Mouse (Mus musculus) stomach, embryonic 16.5 days (tissue): ENCODE data around the gene Gpr87. TPM values are rescaled to one million over a fixed set of nuclear protein-coding genes. Genes with fewer than 3 reads are reported as not detected.

Experiments
- ATAC-seq: fragments of 200-750 bp; cut with Nextera tagmentation; 2 replicates; pipeline ENCODE4 v1.8.0; 2017; ENCODE audit warnings: moderate number of reproducible peaks, moderate TSS enrichment; ENCODE audit not compliant: insufficient read depth, low FRiP score
- H3K27ac ChIP-seq: fragments of 300-500 bp; sonication (generic); 2 replicates; pipeline ENCODE4 v1.5.1; 2014; ENCODE audit warnings: low read length
- H3K27me3 ChIP-seq: fragments of 300-500 bp; sonication (generic); 2 replicates; pipeline ENCODE4 v1.6.1; 2014; ENCODE audit warnings: low read length, control low read depth, mixed read lengths; ENCODE audit not compliant: control insufficient read depth, insufficient read depth
- H3K36me3 ChIP-seq: fragments of 300-500 bp; sonication (generic); 2 replicates; pipeline ENCODE4 v1.6.1; 2014; ENCODE audit warnings: low read length; ENCODE audit not compliant: control insufficient read depth, insufficient read depth
- H3K4me1 ChIP-seq: fragments of 300-500 bp; sonication (generic); 2 replicates; pipeline ENCODE4 v1.6.1; 2014; ENCODE audit warnings: low read length, control low read depth, mixed read lengths; ENCODE audit not compliant: control insufficient read depth, insufficient read depth
- H3K4me2 ChIP-seq: fragments of 300-500 bp; sonication (generic); 2 replicates; pipeline ENCODE4 v1.6.1; 2014; ENCODE audit warnings: low read depth, low read length, mixed read lengths
- H3K4me3 ChIP-seq: fragments of 300-500 bp; sonication (generic); replicated peaks from 2 replicates; pipeline ENCODE4 v1.5.1; 2014; ENCODE audit warnings: mild to moderate bottlenecking, low read length
- H3K9ac ChIP-seq: fragments of 300-500 bp; sonication (generic); 2 replicates; pipeline ENCODE4 v1.6.1; 2014; ENCODE audit warnings: low read length
- H3K9me3 ChIP-seq: fragments of 300-500 bp; sonication (generic); replicated peaks from 2 replicates; pipeline ENCODE4 v1.6.1; 2016; ENCODE audit warnings: low read length, control low read depth; ENCODE audit not compliant: control insufficient read depth
- WGBS: fragments of 180-500 bp; shearing (Covaris S2); extraction: QIAGEN DNeasy Blood & Tissue Kit; methylation state at CpG from one replicate; pipeline ENCODE4 v1.1.7; 2014; 5-methylcytosine and 5-hydroxymethylcytosine counted together
- polyA plus RNA-seq: library from polyadenylated mRNA; unstranded; fragments of >200 nt; fragmentation: Nextera tagmentation; extraction: Ambion mirVana; gene quantifications from 2 replicates; pipeline ENCODE4 v1.2.1, GENCODE M21; 2015

Gpr87 gene
- polyA plus RNA-seq, 1 experiment from 2014 or later, result 18.6 TPM

DNA sequence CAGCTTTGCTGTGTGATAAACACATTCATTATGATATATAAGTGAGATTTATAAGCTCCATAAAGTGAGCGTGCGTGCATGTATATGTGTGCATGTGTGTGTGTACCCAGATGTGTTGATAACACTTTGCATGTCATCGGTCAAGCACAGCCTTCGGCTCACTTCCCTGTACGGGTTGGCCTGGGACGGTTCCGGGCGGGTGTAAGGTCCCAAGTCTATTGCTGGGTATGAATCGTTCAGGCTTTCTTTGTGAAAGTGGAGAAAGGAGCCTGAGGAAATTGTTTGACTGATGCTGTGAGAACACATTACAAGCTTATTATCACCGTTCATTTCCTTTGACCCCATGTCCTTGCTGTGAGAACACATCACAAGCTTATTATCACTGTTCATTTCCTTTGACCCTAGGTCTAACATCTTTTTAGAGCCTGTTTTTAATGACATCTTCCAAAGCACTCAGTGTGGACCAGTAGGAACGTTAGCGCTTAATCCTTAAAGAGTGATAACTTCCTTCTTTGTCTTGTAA, 55.9 kb downstream of the Gpr87 start:
- Histone ChIP-seq H3K9me3 (no peaks in the 10 kb centered on the region), H3K27ac (peak overlapping the region; percentile 23; the same call in 1 of the 2 replicates), H3K27me3 (no peaks in the 10 kb centered on the region), H3K4me1 (no peaks in the 10 kb centered on the region), H3K4me2 (no peak overlapping the region), H3K4me3 (no peak overlapping the region), H3K9ac (no peak overlapping the region), H3K36me3 (no peaks in the 10 kb centered on the region)
- 67% methylated on average over 12 of the region's 12 CpGs for WGBS
- no peak for ATAC-seq

DNA sequence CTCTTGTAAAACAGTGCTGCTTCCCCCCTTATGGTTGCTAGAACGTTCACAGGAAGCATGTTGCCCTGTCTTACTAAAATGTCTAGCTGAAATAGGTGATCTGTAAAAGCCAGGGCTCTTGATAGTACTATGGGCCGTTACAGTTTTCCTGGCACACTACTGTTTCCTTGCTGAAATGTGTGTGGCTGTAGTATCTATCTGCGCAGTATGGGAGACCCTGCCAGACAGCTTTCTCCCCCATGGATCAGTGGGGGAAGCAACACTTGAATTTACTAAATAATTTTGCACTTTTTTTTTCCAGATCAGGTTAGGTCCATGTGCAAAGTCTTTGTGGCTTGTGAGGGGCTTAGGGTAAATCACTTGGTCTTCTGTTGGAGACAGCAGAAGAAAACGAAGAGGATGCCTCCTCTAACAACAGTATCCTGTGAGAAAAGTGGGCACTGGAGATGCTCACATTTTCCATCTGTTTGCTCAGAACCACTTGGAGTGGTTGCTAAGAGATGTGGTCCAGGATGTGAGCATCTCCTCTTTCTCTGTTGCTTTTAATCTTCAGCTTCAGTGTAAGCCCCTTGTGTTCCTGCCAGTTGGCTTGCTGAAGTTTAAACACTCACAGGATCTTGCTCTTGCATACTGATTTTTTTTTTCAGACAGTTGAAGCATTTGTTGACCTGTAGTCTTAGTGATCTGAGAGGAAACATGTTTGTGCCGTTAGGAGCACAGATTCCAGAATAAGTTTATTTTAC, 58.8 kb downstream of the Gpr87 start:
- Histone ChIP-seq H3K27me3 (no peaks in the 10 kb centered on the region), H3K27ac (no peak overlapping the region), H3K4me2 (no peak overlapping the region), H3K36me3 (no peaks in the 10 kb centered on the region), H3K4me3 (no peak overlapping the region), H3K4me1 (peaks cover 4% of the 10 kb centered on the region), H3K9me3 (no peaks in the 10 kb centered on the region), H3K9ac (no peak overlapping the region)
- WGBS, result 63% methylated on average over 5 of the region's 5 CpGs
- ATAC-seq, result no peak

DNA sequence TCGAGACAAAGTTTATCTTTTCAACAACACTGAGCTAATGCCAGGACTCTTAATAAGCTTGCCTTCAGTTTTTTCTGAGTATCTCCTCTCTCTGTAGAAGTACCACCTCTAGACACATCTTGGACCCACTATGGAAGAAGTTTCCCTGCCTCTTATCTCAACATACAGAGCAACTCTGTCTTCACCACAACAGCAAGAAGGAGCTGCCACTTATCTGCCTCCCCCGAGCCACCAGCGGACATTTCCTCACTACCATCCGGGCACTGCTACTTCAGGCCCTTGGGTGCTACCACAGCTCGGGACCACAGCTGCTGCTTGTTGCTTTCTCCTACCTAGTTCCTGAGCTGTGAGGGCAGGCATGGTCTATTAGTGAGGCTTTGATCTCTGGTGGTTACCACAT, 61.7 kb downstream of the Gpr87 start:
- H3K27me3 ChIP-seq, result no peaks in the 10 kb centered on the region
- H3K36me3 ChIP-seq, result no peaks in the 10 kb centered on the region
- no peak for ATAC-seq
- 67% methylated on average over 5 of the region's 5 CpGs for WGBS
- H3K4me2 ChIP-seq, result no peak overlapping the region
- no peak overlapping the region for H3K4me3 ChIP-seq
- no peak overlapping the region for H3K9ac ChIP-seq
- H3K27ac ChIP-seq, result no peak overlapping the region
- no peaks in the 10 kb centered on the region for H3K9me3 ChIP-seq
- H3K4me1 ChIP-seq, result peaks cover 9% of the 10 kb centered on the region

DNA sequence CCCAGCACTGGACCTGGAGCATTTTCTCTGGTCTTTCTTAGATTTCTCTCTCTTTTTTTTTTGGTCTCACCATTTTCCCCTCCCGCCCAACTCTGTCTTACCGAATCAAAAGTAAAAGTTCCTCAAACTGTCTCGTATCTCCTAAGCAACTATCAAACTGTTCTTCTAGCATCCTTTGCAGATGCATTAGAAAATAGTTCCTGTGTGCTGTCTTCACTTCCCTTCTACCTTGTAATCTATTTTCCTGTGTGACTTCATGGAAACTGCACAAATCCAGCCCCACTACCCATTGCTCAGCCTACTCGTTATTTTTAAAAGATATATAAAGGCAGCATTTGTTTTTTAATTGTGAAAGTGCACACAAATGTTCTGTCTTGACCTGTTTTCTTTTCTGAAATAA, 62.9 kb downstream of the Gpr87 start:
- no peak for ATAC-seq
- 83% methylated on average over 4 of the region's 4 CpGs for WGBS
- peaks cover 9% of the 10 kb centered on the region for H3K4me1 ChIP-seq
- no peak overlapping the region for H3K27ac ChIP-seq
- H3K36me3 ChIP-seq, result no peaks in the 10 kb centered on the region
- H3K4me3 ChIP-seq, result no peak overlapping the region
- H3K9me3 ChIP-seq, result no peaks in the 10 kb centered on the region
- H3K4me2 ChIP-seq, result no peak overlapping the region
- no peaks in the 10 kb centered on the region for H3K27me3 ChIP-seq
- no peak overlapping the region for H3K9ac ChIP-seq

DNA sequence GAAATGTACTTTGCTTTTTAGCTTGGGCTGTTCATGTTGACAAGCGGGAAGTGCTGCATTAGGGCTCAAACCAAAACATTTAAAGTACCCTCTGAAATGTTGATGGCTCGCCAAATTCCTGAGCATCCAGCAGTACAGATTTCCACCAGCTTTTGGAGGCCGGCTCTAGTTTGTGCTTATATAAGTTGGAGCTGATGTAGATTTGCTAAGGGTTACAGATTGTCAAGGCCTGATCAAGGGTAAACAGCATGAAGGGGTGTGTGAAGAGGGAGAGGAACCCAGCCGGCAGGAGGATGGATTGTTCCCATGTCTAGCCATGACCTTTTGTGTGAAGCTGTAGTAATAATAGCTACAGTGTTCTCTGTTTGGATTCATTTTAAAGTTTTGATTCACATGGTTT, 63.8 kb downstream of the Gpr87 start:
- Histone ChIP-seq H3K36me3 (no peaks in the 10 kb centered on the region), H3K27ac (peak overlapping the region; percentile 66), H3K27me3 (no peaks in the 10 kb centered on the region), H3K9me3 (no peaks in the 10 kb centered on the region), H3K4me2 (no peak overlapping the region), H3K9ac (no peak overlapping the region), H3K4me3 (no peak overlapping the region), H3K4me1 (peaks cover 10% of the 10 kb centered on the region)
- peak; percentile 79 for ATAC-seq
- WGBS, result 33% methylated on average over 4 of the region's 4 CpGs

DNA sequence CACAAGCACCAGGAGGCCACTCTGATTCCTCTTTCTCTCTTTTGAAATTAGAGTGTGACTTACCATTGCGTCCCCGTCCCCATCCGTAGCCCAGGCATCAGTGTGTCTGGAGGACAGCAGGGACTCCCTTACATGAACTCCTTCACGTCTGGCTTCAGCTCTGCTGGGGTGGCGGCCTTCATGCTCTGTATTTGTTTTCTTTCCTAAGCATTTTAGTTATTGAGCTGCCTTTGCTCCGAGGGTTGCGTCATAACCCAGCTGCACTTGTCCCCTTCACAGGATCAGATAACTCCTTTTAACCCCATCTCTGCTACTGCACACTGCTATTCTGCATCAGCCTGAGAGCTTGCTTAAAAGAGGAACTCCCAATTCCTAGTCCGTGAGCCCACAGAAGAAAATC, 64.5 kb downstream of the Gpr87 start:
- H3K27me3 ChIP-seq, result no peaks in the 10 kb centered on the region
- peak overlapping the region; percentile 66; the same call in 1 of the 2 replicates for H3K27ac ChIP-seq
- peak overlapping the region; percentile 21; the same call in 1 of the 2 replicates for H3K4me3 ChIP-seq
- no peaks in the 10 kb centered on the region for H3K9me3 ChIP-seq
- H3K4me2 ChIP-seq, result no peak overlapping the region
- 41% methylated on average over 8 of the region's 8 CpGs for WGBS
- peaks cover 15% of the 10 kb centered on the region for H3K4me1 ChIP-seq
- H3K9ac ChIP-seq, result no peak overlapping the region
- H3K36me3 ChIP-seq, result no peaks in the 10 kb centered on the region
- no peak for ATAC-seq

DNA sequence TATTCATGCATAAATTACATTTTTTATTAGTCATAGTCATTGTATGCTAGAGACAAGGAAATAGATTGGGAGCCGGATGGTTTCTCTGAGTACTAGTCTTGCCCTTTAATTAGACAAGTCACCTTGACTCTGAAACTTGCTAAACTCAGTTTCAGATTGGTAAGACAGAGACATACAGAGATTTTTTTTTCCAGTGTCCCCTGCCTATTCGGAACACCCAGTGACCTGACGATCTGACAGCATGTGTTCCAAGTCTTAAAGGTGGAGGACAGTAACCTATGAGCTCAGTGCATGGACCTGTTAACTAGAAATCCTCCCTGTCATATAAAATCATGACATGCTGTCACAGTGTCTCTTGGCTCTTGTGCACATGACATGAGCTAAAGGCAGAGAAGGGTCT, 65.4 kb downstream of the Gpr87 start:
- Histone ChIP-seq H3K27ac (no peak overlapping the region), H3K36me3 (no peaks in the 10 kb centered on the region), H3K4me3 (no peak overlapping the region), H3K27me3 (no peaks in the 10 kb centered on the region), H3K9ac (no peak overlapping the region), H3K4me2 (no peak overlapping the region), H3K9me3 (no peaks in the 10 kb centered on the region), H3K4me1 (peaks cover 15% of the 10 kb centered on the region)
- no peak for ATAC-seq
- WGBS, result 80% methylated on average over 3 of the region's 3 CpGs

Other genes starting within 250 kb of the Gpr87 start
- 1.2 and 1.4 TPM in 2 replicates for gene Med12l, start 189.3 kb downstream of the Gpr87 start, polyA plus RNA-seq
- gene Gpr171, start 93.3 kb downstream of the Gpr87 start, polyA plus RNA-seq, result 0.81 and 1.0 TPM in 2 replicates
- gene P2ry14, start 41.5 kb downstream of the Gpr87 start, polyA plus RNA-seq, result 6.3 and 6.8 TPM in 2 replicates
- gene P2ry13, start 15.8 kb upstream of the Gpr87 start, polyA plus RNA-seq, result 1.9 and 2.4 TPM in 2 replicates
- gene P2ry12, start 67.8 kb upstream of the Gpr87 start, polyA plus RNA-seq, result 2.6 and 3.1 TPM in 2 replicates
- 10.3 and 10.8 TPM in 2 replicates for gene Igsf10, start 149.3 kb upstream of the Gpr87 start, polyA plus RNA-seq